Comparison of ENCODE assay signal across 18 mouse cellular contexts in genomic region chr2:158177574-158177973, GRCm38 (mm10). TPM values are rescaled to one million over a fixed set of nuclear protein-coding genes. Genes with fewer than 3 reads are reported as not detected.
A peak's percentile ranks its signal among the peaks of the same experiment; 100 is the strongest.
DNase-seq lines count a peak whose midpoint lies in the region; ATAC-seq and TF ChIP-seq lines count a peak whose summit lies in the region.
"Had no signal": no experiment of that assay in that cellular context is flagged by ENCODE, and none has a peak within 500 bp of the region (broad histone marks: within the 10 kb centered on the region; RNA-seq: fewer than 3 reads in every experiment).

No protein-coding gene starts in this region.

- 27% methylated on average over 3 of the region's 3 CpGs for WGBS in hindbrain, embryonic 12.5 days
- WGBS in hindbrain, embryonic 10.5 days: 47% methylated on average over 3 of the region's 3 CpGs
- 13% methylated on average over 3 of the region's 3 CpGs for WGBS in forebrain, embryonic 15.5 days
- 76% methylated on average over 3 of the region's 3 CpGs for WGBS in intestine, postnatal 0 days

- peak overlapping the region; percentile 62 for H3K27ac ChIP-seq in hindbrain, embryonic 12.5 days
- H3K27ac ChIP-seq in hindbrain, embryonic 10.5 days: no peak overlapping the region
- H3K27ac ChIP-seq in forebrain, embryonic 15.5 days (replicated peaks): peak overlapping the region; percentile 51; the same call in 1 of the 2 replicates
- H3K27ac ChIP-seq in intestine, postnatal 0 days (ENCODE audit: low read depth, low read length): peak overlapping the region; percentile 76
- H3K27ac ChIP-seq: embryonic facial prominence, embryonic 15.5 days; heart, embryonic 13.5 days had no signal

- intact Hi-C loops in heart, postnatal 25 days (cut with DNase I): no loop called here

- no peaks in the 10 kb centered on the region for H3K9me3 ChIP-seq in hindbrain, embryonic 12.5 days (replicated peaks)
- no peaks in the 10 kb centered on the region for H3K9me3 ChIP-seq in hindbrain, embryonic 10.5 days
- H3K9me3 ChIP-seq in forebrain, embryonic 15.5 days: no peaks in the 10 kb centered on the region
- no peaks in the 10 kb centered on the region for H3K9me3 ChIP-seq in intestine, postnatal 0 days (ENCODE audit: control insufficient read depth)
- H3K9me3 ChIP-seq: embryonic facial prominence, embryonic 15.5 days; heart, embryonic 13.5 days had no signal

- H3K4me3 ChIP-seq in hindbrain, embryonic 12.5 days: no peak overlapping the region
- H3K4me3 ChIP-seq in hindbrain, embryonic 10.5 days: no peak overlapping the region
- no peak overlapping the region for H3K4me3 ChIP-seq in forebrain, embryonic 15.5 days
- no peak overlapping the region for H3K4me3 ChIP-seq in intestine, postnatal 0 days (ENCODE audit: low read depth, low read length)
- H3K4me3 ChIP-seq: embryonic facial prominence, embryonic 15.5 days; heart, embryonic 13.5 days had no signal

- ATAC-seq in hindbrain, embryonic 12.5 days (ENCODE audit: low FRiP score): peak; percentile 49
- peak; percentile 37; the same call in 1 of the 2 replicates for ATAC-seq in forebrain, embryonic 15.5 days (replicated peaks)
- no peak; the same call in 1 of the 2 replicates for ATAC-seq in intestine, postnatal 0 days

- H3K27me3 ChIP-seq in hindbrain, embryonic 12.5 days: no peaks in the 10 kb centered on the region
- H3K27me3 ChIP-seq in hindbrain, embryonic 10.5 days (ENCODE audit: insufficient read depth, poor library complexity, severe bottlenecking): peaks cover 6% of the 10 kb centered on the region; the same call in 1 of the 2 replicates
- H3K27me3 ChIP-seq in forebrain, embryonic 15.5 days: no peaks in the 10 kb centered on the region
- no peaks in the 10 kb centered on the region for H3K27me3 ChIP-seq in intestine, postnatal 0 days (replicated peaks; ENCODE audit: control insufficient read depth, insufficient read depth, low read length)
- H3K27me3 ChIP-seq: embryonic facial prominence, embryonic 15.5 days; heart, embryonic 13.5 days had no signal

- no peaks in the 10 kb centered on the region for H3K36me3 ChIP-seq in hindbrain, embryonic 12.5 days
- H3K36me3 ChIP-seq in hindbrain, embryonic 10.5 days: no peaks in the 10 kb centered on the region
- no peaks in the 10 kb centered on the region for H3K36me3 ChIP-seq in forebrain, embryonic 15.5 days
- no peaks in the 10 kb centered on the region for H3K36me3 ChIP-seq in intestine, postnatal 0 days (ENCODE audit: control insufficient read depth, insufficient read depth)
- H3K36me3 ChIP-seq: embryonic facial prominence, embryonic 15.5 days; heart, embryonic 13.5 days had no signal

- no peak overlapping the region for H3K9ac ChIP-seq in hindbrain, embryonic 12.5 days
- no peak overlapping the region for H3K9ac ChIP-seq in forebrain, embryonic 15.5 days (replicated peaks)
- no peak overlapping the region for H3K9ac ChIP-seq in intestine, postnatal 0 days (ENCODE audit: low read depth, low read length)
- H3K9ac ChIP-seq: embryonic facial prominence, embryonic 15.5 days; heart, embryonic 13.5 days had no signal

- no peak for TF ChIP-seq CTCF in intestine, postnatal 0 days (IDR thresholded peaks at IDR 0.05; ENCODE audit: low read depth)

- no peak for DNase-seq in hindbrain, embryonic 10.5 days (ENCODE audit: low spot score)
- peak; percentile 56 for DNase-seq in ES-CJ7 (ENCODE audit: low read depth, low spot score)
- no peak for DNase-seq in heart, postnatal 25 days (ENCODE audit: low spot score)
- no peak for DNase-seq in right cerebral cortex, postnatal 14 days
- no peak for DNase-seq in urinary bladder, postnatal 36 days (ENCODE audit: low spot score in 2 of 2)
- DNase-seq: adrenal gland, adult 2 months; cerebellum, adult 2 months; gastrocnemius, postnatal 36 days; kidney, postnatal 10 days; lung, postnatal 14 days; thymus, postnatal 36 days had no signal

- no peak overlapping the region for H3K4me2 ChIP-seq in hindbrain, embryonic 12.5 days (replicated peaks)
- no peak overlapping the region for H3K4me2 ChIP-seq in forebrain, embryonic 15.5 days (replicated peaks)
- no peak overlapping the region for H3K4me2 ChIP-seq in intestine, postnatal 0 days (replicated peaks; ENCODE audit: low read depth)
- H3K4me2 ChIP-seq: embryonic facial prominence, embryonic 15.5 days; heart, embryonic 13.5 days had no signal

- peaks cover 20% of the 10 kb centered on the region for H3K4me1 ChIP-seq in hindbrain, embryonic 12.5 days
- peaks cover 31% of the 10 kb centered on the region for H3K4me1 ChIP-seq in hindbrain, embryonic 10.5 days (replicated peaks)
- peaks cover 49% of the 10 kb centered on the region for H3K4me1 ChIP-seq in forebrain, embryonic 15.5 days
- H3K4me1 ChIP-seq in intestine, postnatal 0 days (replicated peaks; ENCODE audit: control insufficient read depth, insufficient read depth, low read length): peaks cover 12% of the 10 kb centered on the region

RNA-seq across cellular contexts. Expression of gene Tgm2, which starts 31.3 kb away (rescaled TPM):
- 9.9 and 11.1 TPM in 2 replicates for polyA plus RNA-seq in hindbrain, embryonic 12.5 days (2016; fragmentation: Nextera tagmentation; extraction: Ambion mirVana)
- polyA plus RNA-seq in hindbrain, embryonic 10.5 days (2016; fragmentation: Nextera tagmentation; extraction: Ambion mirVana): 7.5 and 10.2 TPM in 2 replicates
- polyA plus RNA-seq in forebrain, embryonic 15.5 days (2015; fragmentation: Nextera tagmentation; extraction: Ambion mirVana): 4.7 and 5.0 TPM in 2 replicates
- polyA plus RNA-seq in intestine, postnatal 0 days (2015; fragmentation: Nextera tagmentation; extraction: Ambion mirVana): 40.0 and 40.4 TPM in 2 replicates
- total RNA-seq in heart, postnatal 25 days (2021): 100 to 1,000 TPM; 238 to 253 TPM

RNA-seq across cellular contexts. Expression of gene D630003M21Rik, which starts 51.4 kb away (rescaled TPM):
- polyA plus RNA-seq in hindbrain, embryonic 12.5 days (2016; fragmentation: Nextera tagmentation; extraction: Ambion mirVana): 8.2 and 8.9 TPM in 2 replicates
- 3.7 and 4.9 TPM in 2 replicates for polyA plus RNA-seq in hindbrain, embryonic 10.5 days (2016; fragmentation: Nextera tagmentation; extraction: Ambion mirVana)
- polyA plus RNA-seq in forebrain, embryonic 15.5 days (2015; fragmentation: Nextera tagmentation; extraction: Ambion mirVana): 1.7 and 2.4 TPM in 2 replicates
- polyA plus RNA-seq in intestine, postnatal 0 days (2015; fragmentation: Nextera tagmentation; extraction: Ambion mirVana): 0.76 and 0.82 TPM in 2 replicates
- 1 to 10 TPM; 6.3 to 8.0 TPM for total RNA-seq in heart, postnatal 25 days (2021)
- total RNA-seq: hematopoietic stem cell, adult 5-6 weeks; megakaryocyte-erythroid progenitor cell, adult 5-6 weeks had no signal
